Mouse (Mus musculus) ES-Bruce4 (cell line): Measurements from ENCODE around the gene Fkbp5.

ENCODE experiments used
- CTCF ChIP-seq: IDR thresholded peaks from one replicate; pipeline ENCODE4 v1.8.1; 2011; ENCODE audit warnings: low read depth, low read length
- EP300 ChIP-seq: IDR thresholded peaks from 2 replicates; pipeline ENCODE4 v1.6.1; 2011; ENCODE audit warnings: low read depth, low read length; ENCODE audit not compliant: insufficient read depth
- POLR2A ChIP-seq: IDR thresholded peaks from one replicate; pipeline ENCODE4 v1.8.1; 2011; ENCODE audit warnings: low read length; ENCODE audit not compliant: insufficient read depth

- TF ChIP-seq POLR2A (no peak), CTCF (no peak), EP300 (no peak)
Measured at GRCm38 (mm10) chr17:28408251-28408918, 108.9 kb downstream of the Fkbp5 start.
